Mouse (Mus musculus) cerebellum, adult 2 months (tissue): ENCODE data around the gene 1500011B03Rik. TPM values are rescaled to one million over a fixed set of nuclear protein-coding genes. Genes with fewer than 3 reads are reported as not detected.

Source experiments
- DNase-seq, 2 experiments: peaks; one replicate each; pipeline ENCODE4 v3.0.0; 2021
- H3K27ac ChIP-seq: fragments of 200-500 bp; 2 replicates; pipeline ENCODE4 v1.5.1; 2012; ENCODE audit warnings: low read length, control low read depth, inconsistent platforms; ENCODE audit not compliant: insufficient read depth
- H3K27me3 ChIP-seq: fragments of 200-500 bp; 2 replicates; pipeline ENCODE4 v1.6.1; 2012; ENCODE audit warnings: inconsistent platforms, mild to moderate bottlenecking, low read length, moderate library complexity; ENCODE audit not compliant: control insufficient read depth, insufficient read depth
- H3K4me1 ChIP-seq: fragments of 200-500 bp; 2 replicates; pipeline ENCODE4 v1.6.1; 2011; ENCODE audit warnings: low read length; ENCODE audit not compliant: control insufficient read depth, insufficient read depth
- H3K4me3 ChIP-seq: fragments of 200-500 bp; replicated peaks from 2 replicates; pipeline ENCODE3; 2011; ENCODE audit warnings: mild to moderate bottlenecking, low read depth, low read length, control low read depth; ENCODE audit not compliant: insufficient read depth
- CTCF ChIP-seq: fragments of 200-500 bp; IDR thresholded peaks from 2 replicates; pipeline ENCODE4 v1.5.1; 2011; ENCODE audit warnings: low read depth, mild to moderate bottlenecking, control low read depth, low read length, moderate library complexity, borderline replicate concordance; ENCODE audit not compliant: insufficient read depth
- POLR2A ChIP-seq: fragments of 200-500 bp; IDR thresholded peaks from 2 replicates; pipeline ENCODE4 v1.6.1; 2011; ENCODE audit warnings: low read length, control low read depth, borderline replicate concordance; ENCODE audit not compliant: insufficient read depth
- WGBS: fragments of 180-500 bp; shearing (Covaris S2); methylation state at CpG from one replicate; pipeline ENCODE4 v1.1.7; 2018; 5-methylcytosine and 5-hydroxymethylcytosine counted together
- polyA plus RNA-seq: library from polyadenylated mRNA; depleted of rRNA; stranded (reverse); fragments of >200 nt; gene quantifications from 2 replicates; pipeline ENCODE4 v1.2.3, GENCODE M21; 2012

1500011B03Rik gene
- polyA plus RNA-seq, 1 experiment = 230 TPM

- Histone ChIP-seq H3K4me1 (peaks cover 35% of the 10 kb centered on the region), H3K27me3 (no peaks in the 10 kb centered on the region), H3K4me3 (no peak overlapping the region), H3K27ac (peak overlapping the region; percentile 25; the same call in 1 of the 2 replicates)
- TF ChIP-seq POLR2A (no peak), CTCF (no peak)
- DNase-seq = no peak
- WGBS = 51% methylated on average over 16 of the region's 16 CpGs
Observed at GRCm38 (mm10) chr5:114784622-114785165, 38.6 kb downstream of the 1500011B03Rik start.

GRCm38 (mm10) chr5:114783405-114784163 is 39.7 kb downstream of the 1500011B03Rik start:
- H3K27ac ChIP-seq = peak overlapping the region; percentile 28; the same call in 1 of the 2 replicates
- no peak for DNase-seq
- no peaks in the 10 kb centered on the region for H3K27me3 ChIP-seq
- no peak overlapping the region for H3K4me3 ChIP-seq
- peaks cover 40% of the 10 kb centered on the region for H3K4me1 ChIP-seq
- WGBS = 77% methylated on average over 12 of the region's 12 CpGs
- TF ChIP-seq CTCF (no peak), POLR2A (no peak)

GRCm38 (mm10) chr5:114782991-114783390 is 40.3 kb downstream of the 1500011B03Rik start:
- DNase-seq = no peak
- Histone ChIP-seq H3K4me1 (peaks cover 42% of the 10 kb centered on the region), H3K27me3 (no peaks in the 10 kb centered on the region), H3K27ac (no peak overlapping the region), H3K4me3 (no peak overlapping the region)
- 84% methylated on average over 9 of the region's 9 CpGs for WGBS
- TF ChIP-seq CTCF (no peak), POLR2A (no peak)

GRCm38 (mm10) chr5:114780912-114781311 is 42.4 kb downstream of the 1500011B03Rik start:
- Histone ChIP-seq H3K27ac (no peak overlapping the region), H3K4me3 (no peak overlapping the region), H3K4me1 (peaks cover 44% of the 10 kb centered on the region), H3K27me3 (no peaks in the 10 kb centered on the region)
- TF ChIP-seq CTCF (no peak), POLR2A (no peak)
- no peak for DNase-seq
- WGBS = 67% methylated on average over 7 of the region's 7 CpGs

DNA sequence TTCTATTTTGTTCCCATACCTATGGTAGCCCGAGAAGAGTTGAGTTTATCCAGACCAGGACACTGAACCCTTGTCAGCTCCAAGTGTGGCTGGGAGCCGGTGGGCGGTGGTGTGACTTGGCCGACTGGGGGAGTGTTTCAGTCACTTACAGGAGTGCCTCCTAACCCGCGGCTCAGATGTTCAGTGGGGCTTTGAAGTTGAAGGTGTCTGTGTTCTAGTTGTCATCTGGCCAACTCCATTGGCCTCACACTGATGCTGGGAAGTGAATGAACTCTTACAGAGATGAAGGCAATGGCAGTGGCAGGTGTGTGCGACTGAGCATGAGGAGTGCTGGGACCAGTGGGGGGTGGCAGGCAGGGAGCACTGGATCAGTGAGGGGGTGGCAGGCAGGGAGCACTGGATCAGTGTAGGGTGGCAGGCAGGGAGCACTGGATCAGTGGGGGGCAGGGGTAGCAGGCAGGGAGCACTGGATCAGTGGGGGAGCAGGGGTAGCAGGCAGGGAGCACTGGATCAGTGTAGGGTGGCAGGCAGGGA is 43.2 kb downstream of the 1500011B03Rik start:
- TF ChIP-seq POLR2A = no peak
- TF ChIP-seq CTCF = no peak
- Histone ChIP-seq H3K4me1 (peaks cover 41% of the 10 kb centered on the region), H3K4me3 (no peak overlapping the region), H3K27ac (0 out of 2 replicates have a peak overlapping the region, but pooled peaks have one; percentile 1), H3K27me3 (no peaks in the 10 kb centered on the region)
- no peak for DNase-seq
- WGBS = 29% methylated on average over 7 of the region's 7 CpGs

DNA sequence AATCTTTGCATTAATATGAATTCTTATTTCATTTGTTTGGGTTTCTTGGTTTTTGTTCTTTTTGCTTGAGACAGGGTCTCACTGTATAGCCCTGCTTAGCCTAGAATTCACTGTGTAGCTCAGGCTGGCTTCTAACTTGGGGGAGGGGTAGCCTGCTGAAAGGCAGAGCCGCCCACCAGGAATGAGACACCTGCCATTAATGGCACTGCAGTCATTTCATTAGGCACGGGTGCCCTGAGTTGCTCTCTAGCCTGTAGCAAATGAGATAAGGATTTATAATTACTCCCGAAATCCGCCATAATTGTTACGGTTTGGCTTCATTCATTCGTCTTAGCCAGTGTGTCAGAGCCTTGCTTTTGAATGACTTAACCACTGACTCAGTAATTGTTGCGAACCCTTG is 47.1 kb downstream of the 1500011B03Rik start:
- no peak for DNase-seq
- no peaks in the 10 kb centered on the region for H3K27me3 ChIP-seq
- peaks cover 22% of the 10 kb centered on the region for H3K4me1 ChIP-seq
- WGBS = 48% methylated on average over 7 of the region's 7 CpGs
- H3K4me3 ChIP-seq = peak overlapping the region; percentile 97
- no peak for TF ChIP-seq POLR2A
- no peak for TF ChIP-seq CTCF
- H3K27ac ChIP-seq = no peak overlapping the region

GRCm38 (mm10) chr5:114775056-114775979 is 48.0 kb downstream of the 1500011B03Rik start, which contains the start of gene Git2:
TSS of gene Git2 (minus strand) at chr5:114775517.
- peak in 1 of 2 experiments; percentile 42 for DNase-seq
- Histone ChIP-seq H3K27ac (peak within 1 kb of the TSS; percentile 100), H3K4me1 (peaks cover 17% of the 10 kb centered on the region), H3K27me3 (no peaks in the 10 kb centered on the region), H3K4me3 (peak within 1 kb of the TSS; percentile 97)
- no peak for TF ChIP-seq CTCF
- no peak for TF ChIP-seq POLR2A
- under 1% methylated on average over 54 of the region's 63 CpGs for WGBS
